Mouse (Mus musculus): Measurements from ENCODE around the gene Npw. TPM values are rescaled to one million over a fixed set of nuclear protein-coding genes. Genes with fewer than 3 reads are reported as not detected.

The Npw gene
- total RNA-seq, 2 experiments from 2014 or later, result not detected

- DNase-seq, result peak in 1 of 2 experiments; percentile 8
- intact Hi-C loops (cut with DNase I), result no loop called here
These were observed 14.1 kb downstream of the Npw start for GRCm38 (mm10) chr17:24644030-24644715.

GRCm38 (mm10) chr17:24642791-24643343 lies 15.4 kb downstream of the Npw start:
- no peak for DNase-seq
- intact Hi-C loops (cut with DNase I), result no loop called here

- intact Hi-C loops (cut with DNase I), result no loop called here
- DNase-seq, result no peak
These were observed 16.3 kb downstream of the Npw start for GRCm38 (mm10) chr17:24641944-24642343.

GRCm38 (mm10) chr17:24640581-24640980 lies 17.7 kb downstream of the Npw start:
- intact Hi-C loops (cut with DNase I), result no loop called here
- no peak for DNase-seq

- DNase-seq, result no peak
- intact Hi-C loops (cut with DNase I), result no loop called here
These were observed 18.1 kb downstream of the Npw start for GRCm38 (mm10) chr17:24640119-24640518.

GRCm38 (mm10) chr17:24639571-24639988 lies 18.7 kb downstream of the Npw start:
- no peak for DNase-seq
- intact Hi-C loops (cut with DNase I), result no loop called here

GRCm38 (mm10) chr17:24638840-24639239 lies 19.4 kb downstream of the Npw start:
- peak in 1 of 2 experiments; percentile 20 for DNase-seq
- intact Hi-C loops (cut with DNase I), result no loop called here

- no peak for DNase-seq
- intact Hi-C loops (cut with DNase I), result no loop called here
These were observed 20.0 kb downstream of the Npw start for GRCm38 (mm10) chr17:24638214-24638613.

- DNase-seq, result no peak
- intact Hi-C loops (cut with DNase I), result no loop called here
These were observed 21.3 kb downstream of the Npw start for GRCm38 (mm10) chr17:24636781-24637481.

- intact Hi-C loops (cut with DNase I), result no loop called here
- no peak for DNase-seq
These were observed 22.6 kb downstream of the Npw start for GRCm38 (mm10) chr17:24635694-24636093.

GRCm38 (mm10) chr17:24635024-24635423 lies 23.2 kb downstream of the Npw start:
- intact Hi-C loops (cut with DNase I), result no loop called here
- peak in 1 of 2 experiments; percentile 15 for DNase-seq

- intact Hi-C loops (cut with DNase I), result no loop called here
- DNase-seq, result no peak
These were observed 24.4 kb downstream of the Npw start for GRCm38 (mm10) chr17:24633831-24634230.

- intact Hi-C loops (cut with DNase I), result no loop called here
These were observed 25.3 kb downstream of the Npw start for GRCm38 (mm10) chr17:24632813-24633449.

GRCm38 (mm10) chr17:24632167-24632812 lies 26.0 kb downstream of the Npw start, which contains the start of the genes Tsc2 and Nthl1:
Gene Tsc2 (minus strand): TSS chr17:24632630.
Gene Nthl1 (plus strand): TSS chr17:24632680.
- intact Hi-C loops (cut with DNase I), result no loop called here
- DNase-seq, result peak; percentile 73 to 77

More at GRCm38 (mm10) chr17:24632813-24633449, 25.3 kb downstream of the Npw start:
- peak; percentile 57 to 68 for DNase-seq

GRCm38 (mm10) chr17:24630072-24630471 lies 28.2 kb downstream of the Npw start:
- DNase-seq, result no peak
- intact Hi-C loops (cut with DNase I), result no loop called here

- peak; percentile 58 to 74 for DNase-seq
- intact Hi-C loops (cut with DNase I), result loop anchor here (2.0 to 5.0 kb wide), 2 partner anchors 22 to 96 kb away; partner anchors contain the start of genes Rab26 and Slc9a3r2
These were observed 29.6 kb downstream of the Npw start for GRCm38 (mm10) chr17:24628646-24629045.

GRCm38 (mm10) chr17:24625472-24625871 lies 32.8 kb downstream of the Npw start:
- DNase-seq, result no peak
- intact Hi-C loops (cut with DNase I), result loop anchor here (5.0 kb wide), 1 partner anchor 93 kb away; the partner anchor contains the start of gene Rab26

- intact Hi-C loops (cut with DNase I), result no loop called here
- no peak for DNase-seq
These were observed 40.6 kb downstream of the Npw start for GRCm38 (mm10) chr17:24617561-24618194.

GRCm38 (mm10) chr17:24610711-24611110 lies 47.5 kb downstream of the Npw start:
- intact Hi-C loops (cut with DNase I), result no loop called here
- no peak for DNase-seq

- intact Hi-C loops (cut with DNase I), result no loop called here
- DNase-seq, result no peak
These were observed 49.4 kb downstream of the Npw start for GRCm38 (mm10) chr17:24608874-24609273.
